Mouse (Mus musculus): ENCODE data around the gene Ubash3b. TPM values are rescaled to one million over a fixed set of nuclear protein-coding genes. Genes with fewer than 3 reads are reported as not detected.
A peak's percentile ranks its signal among the peaks of the same experiment; 100 is the strongest.

Ubash3b gene
- polyA plus RNA-seq, 1 experiment from 2014 or later, result 27.6 TPM

DNA sequence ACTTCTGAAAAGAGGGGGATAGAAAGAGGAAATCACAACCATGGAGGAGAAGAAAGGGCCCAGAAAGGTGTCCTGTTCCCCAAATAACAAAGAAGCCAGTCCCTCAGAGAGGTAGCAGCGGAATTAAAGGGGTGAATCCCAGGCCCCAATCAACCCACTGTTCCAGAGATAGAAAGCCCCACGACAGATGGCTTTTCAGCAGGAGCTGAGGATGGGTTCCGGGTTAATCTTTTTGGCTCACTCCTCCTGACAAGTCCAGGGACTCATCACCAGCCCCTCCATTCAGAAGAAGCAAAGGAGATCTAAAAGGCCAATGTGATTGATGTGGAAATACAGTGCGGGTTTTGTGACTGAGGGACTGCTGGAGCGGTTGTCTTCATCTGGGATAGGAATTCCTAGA is 117.9 kb downstream of the Ubash3b start:
- H3K4me3 ChIP-seq (replicated peaks; ENCODE audit: low read length), result no peak overlapping the region
- ATAC-seq (ENCODE audit: low FRiP score) (no peak), DNase-seq (ENCODE audit: low spot score) (no peak)
- H3K4me1 ChIP-seq (replicated peaks; ENCODE audit: control insufficient read depth, insufficient read depth, low read length), result no peaks in the 10 kb centered on the region
- H3K36me3 ChIP-seq (replicated peaks; ENCODE audit: control insufficient read depth, insufficient read depth), result peaks cover 21% of the 10 kb centered on the region
- H3K27ac ChIP-seq, result no peak overlapping the region
- no peak overlapping the region for H3K4me2 ChIP-seq (replicated peaks)
- H3K27me3 ChIP-seq (ENCODE audit: control insufficient read depth, insufficient read depth, low read length), result no peaks in the 10 kb centered on the region
- H3K9ac ChIP-seq, result no peak overlapping the region
- 81% methylated on average over 5 of the region's 5 CpGs for WGBS
- no peaks in the 10 kb centered on the region for H3K9me3 ChIP-seq (ENCODE audit: control insufficient read depth, low read length)

GRCm38 (mm10) chr9:41041404-41041803 is 120.1 kb downstream of the Ubash3b start:
- no peaks in the 10 kb centered on the region for H3K9me3 ChIP-seq (ENCODE audit: control insufficient read depth, low read length)
- ATAC-seq (ENCODE audit: low FRiP score) (no peak), DNase-seq (ENCODE audit: low spot score) (no peak)
- 84% methylated on average over 3 of the region's 3 CpGs for WGBS
- H3K27me3 ChIP-seq (ENCODE audit: control insufficient read depth, insufficient read depth, low read length), result no peaks in the 10 kb centered on the region
- H3K27ac ChIP-seq, result no peak overlapping the region
- no peak overlapping the region for H3K9ac ChIP-seq
- no peak overlapping the region for H3K4me2 ChIP-seq (replicated peaks)
- H3K4me3 ChIP-seq (replicated peaks; ENCODE audit: low read length), result no peak overlapping the region
- peaks cover 27% of the 10 kb centered on the region for H3K36me3 ChIP-seq (replicated peaks; ENCODE audit: control insufficient read depth, insufficient read depth)
- no peaks in the 10 kb centered on the region for H3K4me1 ChIP-seq (replicated peaks; ENCODE audit: control insufficient read depth, insufficient read depth, low read length)

DNA sequence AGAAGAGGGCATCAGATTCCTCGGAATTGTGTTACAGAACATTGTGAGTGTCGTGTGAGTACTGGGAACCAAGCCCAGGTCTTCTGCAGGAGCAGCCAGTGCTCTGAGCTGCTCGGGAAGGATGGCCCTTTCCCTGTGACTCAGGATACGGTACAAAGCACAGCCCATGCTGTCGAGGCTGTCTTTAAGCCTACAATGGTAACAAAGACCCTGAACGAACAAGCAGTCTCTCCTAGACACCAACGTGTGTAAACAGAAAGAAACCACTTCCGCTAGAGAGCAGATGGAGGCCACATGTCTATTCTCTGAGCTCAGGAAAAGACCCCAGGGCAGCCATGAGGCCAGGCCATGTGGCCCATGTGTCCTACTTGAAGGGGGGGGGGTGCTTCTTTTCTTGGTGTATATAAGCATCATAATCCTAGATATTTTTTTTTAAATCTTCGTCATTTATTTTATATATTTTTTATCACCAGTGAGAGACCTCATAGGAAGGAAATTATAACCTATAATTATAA is 123.3 kb downstream of the Ubash3b start:
- H3K9ac ChIP-seq, result no peak overlapping the region
- no peak overlapping the region for H3K4me3 ChIP-seq (replicated peaks; ENCODE audit: low read length)
- WGBS, result 52% methylated on average over 9 of the region's 9 CpGs
- H3K4me2 ChIP-seq (replicated peaks), result no peak overlapping the region
- H3K27ac ChIP-seq, result no peak overlapping the region
- peaks cover 25% of the 10 kb centered on the region for H3K36me3 ChIP-seq (replicated peaks; ENCODE audit: control insufficient read depth, insufficient read depth)
- ATAC-seq (ENCODE audit: low FRiP score) (no peak), DNase-seq (ENCODE audit: low spot score) (no peak)
- no peaks in the 10 kb centered on the region for H3K9me3 ChIP-seq (ENCODE audit: control insufficient read depth, low read length)
- no peaks in the 10 kb centered on the region for H3K27me3 ChIP-seq (ENCODE audit: control insufficient read depth, insufficient read depth, low read length)
- H3K4me1 ChIP-seq (replicated peaks; ENCODE audit: control insufficient read depth, insufficient read depth, low read length), result 0 out of 2 replicates have a peak, but pooled peaks cover 5% of the 10 kb centered on the region

DNA sequence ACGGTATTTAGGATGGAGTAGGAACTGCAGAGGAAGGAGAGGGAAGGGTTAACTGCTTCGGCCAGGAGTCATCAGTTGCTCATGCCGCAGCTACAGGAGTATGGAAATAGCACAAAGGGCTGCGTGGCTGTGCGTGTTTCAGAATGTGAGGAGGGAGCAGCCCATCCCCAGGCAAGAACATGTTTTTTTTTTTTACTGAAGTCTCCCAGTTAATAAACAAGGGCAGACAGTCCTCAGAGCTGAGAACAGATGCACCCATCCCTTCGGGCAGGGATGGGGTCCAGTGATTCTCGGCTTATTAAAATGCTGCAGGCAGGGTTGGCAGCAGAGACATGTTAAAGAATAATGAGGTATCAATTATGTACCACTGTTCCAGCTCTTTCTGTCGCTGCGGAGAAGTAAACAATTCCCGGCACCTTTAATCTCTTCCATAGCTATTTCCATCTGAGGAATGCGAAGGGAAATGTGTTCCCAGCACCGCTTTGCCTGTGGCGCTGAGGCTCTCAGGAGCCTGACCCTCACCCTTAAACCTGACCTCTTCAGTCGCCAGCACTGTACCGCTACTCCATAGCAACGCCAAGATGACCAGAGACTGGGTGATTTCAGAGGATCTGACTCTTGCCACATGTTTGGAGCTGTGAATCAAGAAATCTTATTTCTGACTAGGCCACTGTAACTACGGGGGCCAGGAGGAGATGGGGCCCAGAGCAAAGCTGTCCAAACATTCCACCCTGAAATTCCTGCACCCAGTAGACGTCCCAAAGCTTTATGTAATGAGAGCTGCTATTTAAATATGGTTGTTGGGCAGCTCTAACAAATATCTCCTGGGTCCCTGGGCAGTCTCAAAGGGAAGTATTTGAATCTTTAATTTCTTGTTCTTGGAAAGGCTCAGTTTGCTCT is 129.7 kb downstream of the Ubash3b start:
- 30% methylated on average over 18 of the region's 18 CpGs for WGBS
- Histone ChIP-seq H3K4me2 (replicated peaks) (peak overlapping the region; percentile 27), H3K9me3 (ENCODE audit: control insufficient read depth, low read length) (no peaks in the 10 kb centered on the region), H3K27me3 (ENCODE audit: control insufficient read depth, insufficient read depth, low read length) (no peaks in the 10 kb centered on the region), H3K9ac (peak overlapping the region; percentile 26; the same call in 1 of the 2 replicates), H3K27ac (peak overlapping the region; percentile 79), H3K4me1 (replicated peaks; ENCODE audit: control insufficient read depth, insufficient read depth, low read length) (peaks cover 20% of the 10 kb centered on the region), H3K4me3 (replicated peaks; ENCODE audit: low read length) (no peak overlapping the region), H3K36me3 (replicated peaks; ENCODE audit: control insufficient read depth, insufficient read depth) (peaks cover 16% of the 10 kb centered on the region)
- ATAC-seq (ENCODE audit: low FRiP score) (peak; percentile 70), DNase-seq (ENCODE audit: low spot score) (no peak)

DNA sequence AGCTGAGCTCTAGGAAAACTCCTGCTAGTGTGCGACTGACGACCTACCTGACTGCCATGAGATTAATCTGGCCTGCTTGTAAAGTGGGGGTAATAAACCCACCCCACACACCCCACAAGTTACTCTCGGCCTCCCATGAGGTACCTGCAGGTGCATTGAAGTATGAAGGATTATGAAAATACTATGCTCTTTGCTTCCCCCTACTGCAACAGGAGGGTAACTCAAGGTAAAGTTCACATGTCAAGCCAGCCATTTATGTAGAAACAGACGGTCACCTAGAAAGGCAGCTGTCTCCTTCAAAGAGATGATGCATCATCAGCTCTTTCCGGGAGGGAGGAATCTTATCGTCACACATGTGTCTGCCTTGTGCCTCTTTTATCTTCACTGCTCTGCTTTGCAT is 131.7 kb downstream of the Ubash3b start:
- H3K4me1 ChIP-seq (replicated peaks; ENCODE audit: control insufficient read depth, insufficient read depth, low read length), result peaks cover 20% of the 10 kb centered on the region
- WGBS, result 75% methylated on average over 6 of the region's 6 CpGs
- no peaks in the 10 kb centered on the region for H3K27me3 ChIP-seq (ENCODE audit: control insufficient read depth, insufficient read depth, low read length)
- no peak overlapping the region for H3K9ac ChIP-seq
- ATAC-seq (ENCODE audit: low FRiP score) (no peak), DNase-seq (ENCODE audit: low spot score) (no peak)
- peaks cover 16% of the 10 kb centered on the region for H3K36me3 ChIP-seq (replicated peaks; ENCODE audit: control insufficient read depth, insufficient read depth)
- H3K4me2 ChIP-seq (replicated peaks), result no peak overlapping the region
- no peaks in the 10 kb centered on the region for H3K9me3 ChIP-seq (ENCODE audit: control insufficient read depth, low read length)
- H3K4me3 ChIP-seq (replicated peaks; ENCODE audit: low read length), result no peak overlapping the region
- no peak overlapping the region for H3K27ac ChIP-seq

GRCm38 (mm10) chr9:41028470-41028869 is 133.0 kb downstream of the Ubash3b start:
- H3K9ac ChIP-seq, result no peak overlapping the region
- H3K4me1 ChIP-seq (replicated peaks; ENCODE audit: control insufficient read depth, insufficient read depth, low read length), result peaks cover 15% of the 10 kb centered on the region
- DNase-seq (ENCODE audit: low spot score) (peak; percentile 49), ATAC-seq (ENCODE audit: low FRiP score) (no peak)
- H3K4me2 ChIP-seq (replicated peaks), result no peak overlapping the region
- H3K27me3 ChIP-seq (ENCODE audit: control insufficient read depth, insufficient read depth, low read length), result no peaks in the 10 kb centered on the region
- WGBS, result 48% methylated on average over 5 of the region's 5 CpGs
- no peak overlapping the region for H3K27ac ChIP-seq
- H3K36me3 ChIP-seq (replicated peaks; ENCODE audit: control insufficient read depth, insufficient read depth), result peaks cover 16% of the 10 kb centered on the region
- H3K4me3 ChIP-seq (replicated peaks; ENCODE audit: low read length), result no peak overlapping the region
- H3K9me3 ChIP-seq (ENCODE audit: control insufficient read depth, low read length), result no peaks in the 10 kb centered on the region

DNA sequence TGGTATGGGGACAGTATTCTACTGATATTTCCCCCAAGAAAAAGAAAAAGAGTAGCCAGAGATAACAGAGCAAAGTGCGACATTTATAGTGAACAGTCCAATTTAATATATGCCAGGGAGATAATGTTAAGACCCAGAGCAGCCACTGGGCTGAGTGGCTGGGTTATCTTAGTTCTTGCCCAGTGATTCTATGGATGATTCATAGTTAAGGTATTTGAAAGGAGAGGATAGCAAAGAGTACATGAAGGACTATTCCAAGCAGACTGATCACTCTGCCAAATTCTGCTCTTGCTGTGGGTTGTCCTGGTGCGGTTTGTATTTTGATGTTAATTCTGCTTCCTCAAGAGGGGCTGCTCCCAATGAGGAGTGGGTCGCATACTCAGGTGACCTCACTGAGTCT is 139.8 kb downstream of the Ubash3b start:
- H3K36me3 ChIP-seq (replicated peaks; ENCODE audit: control insufficient read depth, insufficient read depth), result peaks cover 25% of the 10 kb centered on the region
- no peak overlapping the region for H3K4me3 ChIP-seq (replicated peaks; ENCODE audit: low read length)
- DNase-seq (ENCODE audit: low spot score) (no peak), ATAC-seq (ENCODE audit: low FRiP score) (no peak)
- no peak overlapping the region for H3K27ac ChIP-seq
- H3K4me2 ChIP-seq (replicated peaks), result no peak overlapping the region
- H3K4me1 ChIP-seq (replicated peaks; ENCODE audit: control insufficient read depth, insufficient read depth, low read length), result no peaks in the 10 kb centered on the region
- WGBS, result 66% methylated on average over 3 of the region's 3 CpGs
- H3K27me3 ChIP-seq (ENCODE audit: control insufficient read depth, insufficient read depth, low read length), result no peaks in the 10 kb centered on the region
- H3K9ac ChIP-seq, result no peak overlapping the region
- no peaks in the 10 kb centered on the region for H3K9me3 ChIP-seq (ENCODE audit: control insufficient read depth, low read length)

- Histone ChIP-seq H3K4me2 (replicated peaks) (no peak overlapping the region), H3K4me1 (replicated peaks; ENCODE audit: control insufficient read depth, insufficient read depth, low read length) (no peaks in the 10 kb centered on the region), H3K36me3 (replicated peaks; ENCODE audit: control insufficient read depth, insufficient read depth) (peaks cover 25% of the 10 kb centered on the region), H3K27ac (no peak overlapping the region), H3K9ac (no peak overlapping the region), H3K27me3 (ENCODE audit: control insufficient read depth, insufficient read depth, low read length) (no peaks in the 10 kb centered on the region), H3K4me3 (replicated peaks; ENCODE audit: low read length) (no peak overlapping the region), H3K9me3 (ENCODE audit: control insufficient read depth, low read length) (no peaks in the 10 kb centered on the region)
- WGBS, result 94% methylated on average over 3 of the region's 3 CpGs
- no peak for ATAC-seq (ENCODE audit: low FRiP score)
- DNase-seq (ENCODE audit: low spot score), result no peak
Measured at GRCm38 (mm10) chr9:41020486-41020885, 141.0 kb downstream of the Ubash3b start.

DNA sequence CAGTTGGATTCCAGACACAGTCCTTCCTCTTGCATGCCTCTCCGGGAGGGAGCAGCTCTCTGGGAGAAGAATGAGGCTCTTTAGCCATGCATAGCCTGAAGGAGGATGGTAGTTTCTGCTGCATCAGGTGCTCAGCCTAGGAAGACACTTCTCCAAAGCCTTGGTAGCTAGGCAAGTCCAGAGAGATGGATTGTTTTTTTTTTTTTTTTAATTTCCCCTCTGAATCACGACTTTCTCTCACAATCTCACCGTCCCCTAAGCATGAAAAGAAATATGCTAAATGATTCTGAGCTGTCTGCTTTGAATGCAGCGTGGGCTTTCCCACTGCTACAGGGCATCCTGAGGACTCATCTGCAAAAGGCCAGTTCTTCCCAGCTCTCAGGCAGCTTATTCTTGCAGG is 147.0 kb downstream of the Ubash3b start:
- no peak for ATAC-seq (ENCODE audit: low FRiP score)
- H3K4me3 ChIP-seq (replicated peaks; ENCODE audit: low read length), result no peak overlapping the region
- H3K36me3 ChIP-seq (replicated peaks; ENCODE audit: control insufficient read depth, insufficient read depth), result peaks cover 7% of the 10 kb centered on the region
- no peak overlapping the region for H3K9ac ChIP-seq
- H3K9me3 ChIP-seq (ENCODE audit: control insufficient read depth, low read length), result no peaks in the 10 kb centered on the region
- H3K4me1 ChIP-seq (replicated peaks; ENCODE audit: control insufficient read depth, insufficient read depth, low read length), result peaks cover 25% of the 10 kb centered on the region
- no peak overlapping the region for H3K4me2 ChIP-seq (replicated peaks)
- WGBS, result 20% methylated on average over 4 of the region's 4 CpGs
- no peak for DNase-seq (ENCODE audit: low spot score)
- no peaks in the 10 kb centered on the region for H3K27me3 ChIP-seq (ENCODE audit: control insufficient read depth, insufficient read depth, low read length)
- H3K27ac ChIP-seq, result peak overlapping the region; percentile 72

Data from hindbrain, embryonic 14.5 days (tissue).